Mouse (Mus musculus) midbrain, embryonic 12.5 days (tissue): ENCODE results near the gene Pitpnm2. TPM values are rescaled to one million over a fixed set of nuclear protein-coding genes. Genes with fewer than 3 reads are reported as not detected.

ENCODE experiments used
- ATAC-seq: fragments of 200-750 bp; cut with Nextera tagmentation; 2 replicates; pipeline ENCODE4 v1.8.0; 2017; ENCODE audit warnings: low read depth, moderate TSS enrichment, moderate library complexity; ENCODE audit not compliant: low FRiP score
- H3K27ac ChIP-seq: fragments of 300-500 bp; sonication (generic); replicated peaks from 2 replicates; pipeline ENCODE4 v1.5.1; 2016; ENCODE audit warnings: mild to moderate bottlenecking
- H3K27me3 ChIP-seq: fragments of 300-500 bp; sonication (generic); 2 replicates; pipeline ENCODE4 v1.6.1; 2016; ENCODE audit warnings: mild to moderate bottlenecking
- H3K36me3 ChIP-seq: fragments of 300-500 bp; sonication (generic); 2 replicates; pipeline ENCODE4 v1.6.1; 2016
- H3K4me1 ChIP-seq: fragments of 300-500 bp; sonication (generic); 2 replicates; pipeline ENCODE4 v1.6.1; 2016
- H3K4me2 ChIP-seq: fragments of 300-500 bp; sonication (generic); replicated peaks from 2 replicates; pipeline ENCODE4 v1.6.1; 2016; ENCODE audit warnings: mild to moderate bottlenecking, moderate library complexity
- H3K4me3 ChIP-seq: fragments of 300-500 bp; sonication (generic); 2 replicates; pipeline ENCODE4 v1.5.1; 2016; ENCODE audit warnings: mild to moderate bottlenecking
- H3K9ac ChIP-seq: fragments of 300-500 bp; sonication (generic); replicated peaks from 2 replicates; pipeline ENCODE4 v1.6.1; 2016; ENCODE audit warnings: mild to moderate bottlenecking, moderate library complexity
- H3K9me3 ChIP-seq: fragments of 300-500 bp; sonication (generic); 2 replicates; pipeline ENCODE4 v1.6.1; 2016; ENCODE audit warnings: mild to moderate bottlenecking
- WGBS: fragments of 180-500 bp; shearing (Covaris S2); methylation state at CpG from one replicate; pipeline ENCODE4 v1.1.7; 2016; 5-methylcytosine and 5-hydroxymethylcytosine counted together
- polyA plus RNA-seq: library from polyadenylated mRNA; unstranded; fragments of >200 nt; fragmentation: Nextera tagmentation; extraction: Ambion mirVana; gene quantifications from 2 replicates; pipeline ENCODE4 v1.2.1, GENCODE M21; 2016

Gene Pitpnm2
- polyA plus RNA-seq, 1 experiment from 2014 or later = 7.2 TPM

DNA sequence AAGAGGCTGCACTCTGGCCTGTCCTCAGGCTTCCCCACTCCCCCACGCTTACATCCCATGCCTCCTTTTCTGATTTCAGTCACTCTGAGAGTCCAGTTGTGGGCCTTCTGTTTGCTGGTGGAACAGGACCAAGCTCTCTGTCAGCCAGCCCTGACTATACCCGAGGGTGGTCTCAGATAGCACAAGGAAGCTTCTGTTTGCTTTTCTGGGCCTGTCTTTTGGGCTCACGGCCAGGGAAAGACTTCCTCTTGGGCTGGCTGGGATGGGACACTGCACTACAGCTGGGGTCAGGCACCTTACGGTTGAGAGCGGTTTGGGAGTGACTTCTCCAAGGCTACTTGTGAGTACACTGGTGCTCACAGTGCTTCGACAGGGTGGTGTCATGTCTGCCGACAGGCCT is 111.5 kb downstream of the Pitpnm2 start:
- H3K27ac ChIP-seq = no peak overlapping the region
- no peak overlapping the region for H3K4me2 ChIP-seq
- 87% methylated on average over 7 of the region's 7 CpGs for WGBS
- no peak for ATAC-seq
- 0 out of 2 replicates have a peak, but pooled peaks cover 4% of the 10 kb centered on the region for H3K9me3 ChIP-seq
- no peak overlapping the region for H3K4me3 ChIP-seq
- H3K36me3 ChIP-seq = peaks cover 27% of the 10 kb centered on the region
- H3K27me3 ChIP-seq = no peaks in the 10 kb centered on the region
- H3K9ac ChIP-seq = no peak overlapping the region
- no peaks in the 10 kb centered on the region for H3K4me1 ChIP-seq

DNA sequence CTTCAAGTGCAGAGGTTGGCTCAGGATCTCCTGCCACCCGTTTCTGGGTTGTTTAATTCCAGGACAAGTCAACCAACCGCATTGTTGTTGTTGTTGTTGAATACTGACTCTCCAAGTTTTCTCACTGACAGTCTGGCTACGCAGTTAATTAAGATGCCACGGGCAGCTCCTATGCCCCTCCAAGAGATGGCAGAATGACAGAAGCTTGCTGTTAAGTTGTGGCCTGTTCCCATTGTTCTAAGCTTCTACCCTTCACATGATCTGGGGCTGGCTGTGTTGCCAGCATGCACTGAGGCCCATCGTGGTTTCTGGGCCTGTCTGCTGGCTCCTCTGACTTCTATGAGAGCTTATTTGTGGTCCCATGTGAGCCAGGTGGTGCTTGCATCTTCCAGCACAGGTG is 115.3 kb downstream of the Pitpnm2 start:
- H3K4me2 ChIP-seq = no peak overlapping the region
- no peak for ATAC-seq
- no peak overlapping the region for H3K9ac ChIP-seq
- H3K4me1 ChIP-seq = no peaks in the 10 kb centered on the region
- H3K36me3 ChIP-seq = peaks cover 29% of the 10 kb centered on the region
- H3K9me3 ChIP-seq = no peaks in the 10 kb centered on the region
- no peak overlapping the region for H3K27ac ChIP-seq
- H3K4me3 ChIP-seq = no peak overlapping the region
- whole genome bisulfite sequencing = 87% methylated on average over 5 of the region's 5 CpGs
- H3K27me3 ChIP-seq = no peaks in the 10 kb centered on the region

DNA sequence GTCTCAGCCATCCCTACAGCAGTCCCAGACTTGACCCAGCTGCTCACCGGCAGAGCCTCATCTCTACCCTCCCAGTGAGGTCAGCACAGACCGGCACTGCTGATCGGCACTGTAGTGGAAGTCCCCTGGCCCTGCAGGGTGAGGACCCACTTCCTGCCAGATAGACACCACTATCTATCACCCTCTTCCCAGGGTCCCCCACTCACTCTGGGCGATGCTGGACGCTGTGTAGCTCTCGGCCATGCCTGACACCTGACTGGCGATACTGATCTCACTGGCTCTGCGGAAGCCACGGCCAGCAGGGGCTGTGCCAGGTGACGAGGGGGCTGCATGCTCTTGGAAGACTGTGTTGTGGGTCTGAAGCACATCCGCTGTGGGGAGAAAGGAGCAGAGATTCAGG is 124.5 kb downstream of the Pitpnm2 start:
- no peak overlapping the region for H3K9ac ChIP-seq
- H3K36me3 ChIP-seq = peaks cover 84% of the 10 kb centered on the region
- H3K4me1 ChIP-seq = no peaks in the 10 kb centered on the region
- H3K9me3 ChIP-seq = no peaks in the 10 kb centered on the region
- no peak overlapping the region for H3K4me3 ChIP-seq
- 91% methylated on average over 11 of the region's 11 CpGs for WGBS
- no peaks in the 10 kb centered on the region for H3K27me3 ChIP-seq
- ATAC-seq = no peak
- no peak overlapping the region for H3K27ac ChIP-seq
- no peak overlapping the region for H3K4me2 ChIP-seq

DNA sequence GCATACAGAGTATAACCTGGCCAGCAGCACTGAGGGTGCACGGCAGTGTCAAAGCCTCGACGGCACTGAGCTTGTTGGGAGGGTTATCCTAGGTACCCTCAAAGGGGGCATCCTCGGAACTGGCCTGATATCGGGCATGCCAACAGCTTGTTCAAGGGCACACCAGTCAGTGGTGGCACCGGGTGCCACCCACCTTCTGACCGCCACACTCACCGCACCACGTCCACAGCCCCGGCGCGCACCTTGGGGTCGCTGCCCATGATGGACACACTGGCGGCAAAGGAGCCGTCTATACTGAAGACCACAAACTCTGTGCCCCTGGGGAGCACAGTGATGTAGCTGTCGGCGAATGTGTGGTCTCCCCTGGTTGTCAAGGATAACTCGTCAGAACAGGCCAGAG is 127.2 kb downstream of the Pitpnm2 start:
- ATAC-seq = no peak
- no peaks in the 10 kb centered on the region for H3K9me3 ChIP-seq
- 91% methylated on average over 18 of the region's 18 CpGs for WGBS
- H3K4me2 ChIP-seq = no peak overlapping the region
- H3K4me3 ChIP-seq = no peak overlapping the region
- H3K4me1 ChIP-seq = peaks cover 1% of the 10 kb centered on the region
- H3K27ac ChIP-seq = no peak overlapping the region
- no peaks in the 10 kb centered on the region for H3K27me3 ChIP-seq
- peaks cover 88% of the 10 kb centered on the region for H3K36me3 ChIP-seq
- H3K9ac ChIP-seq = no peak overlapping the region

DNA sequence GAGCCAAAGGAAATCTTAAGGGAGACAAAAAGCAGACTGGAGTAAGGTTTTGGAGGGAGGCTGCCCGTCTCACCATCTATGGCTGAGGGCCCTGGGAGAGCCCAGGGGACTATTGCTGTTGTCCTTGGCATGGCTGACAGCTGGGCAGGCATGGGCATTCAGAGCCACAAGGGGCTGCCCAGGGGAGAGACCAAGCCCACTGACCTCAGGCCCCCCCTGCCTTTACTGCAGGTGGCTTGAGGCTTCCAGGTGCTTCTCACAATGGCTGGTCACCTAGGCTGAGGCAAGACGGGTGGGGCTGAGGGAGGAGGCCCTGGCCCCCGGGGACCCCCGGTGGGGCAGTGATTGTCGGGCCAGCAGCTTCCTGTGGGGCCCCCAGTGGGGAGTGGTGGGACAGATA is 130.4 kb downstream of the Pitpnm2 start:
- Histone ChIP-seq H3K9ac (no peak overlapping the region), H3K36me3 (peaks cover 76% of the 10 kb centered on the region), H3K4me3 (no peak overlapping the region), H3K4me2 (no peak overlapping the region), H3K4me1 (peaks cover 15% of the 10 kb centered on the region), H3K9me3 (no peaks in the 10 kb centered on the region), H3K27ac (no peak overlapping the region), H3K27me3 (no peaks in the 10 kb centered on the region)
- WGBS = 85% methylated on average over 5 of the region's 5 CpGs
- no peak for ATAC-seq

DNA sequence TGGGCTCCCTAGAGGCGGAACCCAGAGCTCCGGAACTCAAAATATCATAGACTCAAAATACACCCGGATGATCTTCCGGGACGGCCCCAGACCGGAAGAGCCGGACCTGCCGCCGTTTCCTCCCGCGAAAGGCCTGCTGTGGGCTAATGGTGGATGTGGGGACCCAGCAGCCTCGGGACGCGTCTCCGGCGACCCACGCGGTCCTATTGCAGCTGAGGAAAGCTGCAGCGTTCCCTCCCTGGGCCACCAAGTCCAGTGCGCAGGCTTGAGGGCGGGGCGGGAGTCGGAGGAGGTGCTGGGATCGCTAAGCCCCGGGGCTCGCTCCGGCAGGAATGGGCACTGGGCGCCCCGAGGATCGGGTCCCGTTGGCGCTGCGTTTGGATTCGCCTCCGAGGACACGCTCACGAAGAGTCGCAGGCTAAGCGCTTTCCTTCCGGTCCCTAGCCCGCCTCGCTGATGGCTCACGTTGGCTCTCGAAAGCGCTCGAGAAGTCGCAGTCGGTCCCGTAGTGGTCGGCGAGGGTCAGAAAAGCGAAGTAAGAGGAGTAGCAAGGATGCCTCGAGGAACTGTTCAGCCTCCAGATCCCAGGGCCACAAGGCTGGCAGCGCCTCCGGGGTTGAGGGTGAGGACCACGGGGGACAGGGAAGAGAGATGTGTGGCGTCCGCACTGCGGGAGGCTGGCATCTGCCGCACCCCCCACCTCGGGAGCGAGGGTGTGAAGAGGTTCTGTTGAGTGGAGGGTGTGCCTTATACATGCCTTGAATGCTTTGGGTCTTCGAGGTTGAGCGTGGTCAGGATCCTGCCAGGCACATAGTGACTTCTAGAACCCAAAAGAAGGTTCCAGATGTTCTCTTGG is 133.3 kb downstream of the Pitpnm2 start, which contains the start of gene Arl6ip4:
TSS of gene Arl6ip4 (plus strand) at position 100 of the 856 bp plus-strand sequence.
- H3K4me3 ChIP-seq = peak within 1 kb of the TSS; percentile 94
- peak; percentile 10; the same call in 1 of the 2 replicates for ATAC-seq
- H3K9ac ChIP-seq = peak within 1 kb of the TSS; percentile 96
- H3K4me1 ChIP-seq = peaks cover 29% of the 10 kb centered on the region
- H3K27me3 ChIP-seq = no peaks in the 10 kb centered on the region
- H3K36me3 ChIP-seq = peaks cover 50% of the 10 kb centered on the region
- 2% methylated on average over 63 of the region's 64 CpGs for WGBS
- peak within 1 kb of the TSS; percentile 78 for H3K27ac ChIP-seq
- no peaks in the 10 kb centered on the region for H3K9me3 ChIP-seq
- H3K4me2 ChIP-seq = peak within 1 kb of the TSS; percentile 99

DNA sequence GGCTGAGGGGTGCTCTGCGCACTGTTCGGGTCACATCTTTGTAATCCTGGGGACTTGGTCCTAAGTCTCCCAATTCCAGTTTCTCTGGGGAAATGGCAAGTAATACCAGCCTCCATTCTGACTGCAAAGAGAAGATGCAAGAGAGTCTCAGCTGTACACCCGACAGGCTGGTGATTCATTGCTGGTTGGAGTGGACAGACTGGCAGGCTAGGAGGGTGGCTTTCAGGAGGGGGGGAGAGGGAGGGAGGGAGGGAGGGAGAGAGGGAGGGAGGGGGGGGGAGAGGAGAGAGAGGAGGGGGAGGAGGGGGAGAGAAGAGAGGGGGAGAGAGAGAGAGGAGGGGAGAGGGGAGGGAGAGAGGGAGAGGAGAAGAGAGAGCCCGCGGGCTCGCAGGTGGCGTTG is 134.0 kb downstream of the Pitpnm2 start:
- Histone ChIP-seq H3K9ac (peak overlapping the region; percentile 96), H3K27ac (peak overlapping the region; percentile 78), H3K4me3 (peak overlapping the region; percentile 94), H3K27me3 (no peaks in the 10 kb centered on the region), H3K36me3 (peaks cover 44% of the 10 kb centered on the region), H3K4me2 (peak overlapping the region; percentile 99), H3K9me3 (no peaks in the 10 kb centered on the region), H3K4me1 (peaks cover 32% of the 10 kb centered on the region)
- 20% methylated on average over 7 of the region's 7 CpGs for WGBS
- no peak for ATAC-seq

DNA sequence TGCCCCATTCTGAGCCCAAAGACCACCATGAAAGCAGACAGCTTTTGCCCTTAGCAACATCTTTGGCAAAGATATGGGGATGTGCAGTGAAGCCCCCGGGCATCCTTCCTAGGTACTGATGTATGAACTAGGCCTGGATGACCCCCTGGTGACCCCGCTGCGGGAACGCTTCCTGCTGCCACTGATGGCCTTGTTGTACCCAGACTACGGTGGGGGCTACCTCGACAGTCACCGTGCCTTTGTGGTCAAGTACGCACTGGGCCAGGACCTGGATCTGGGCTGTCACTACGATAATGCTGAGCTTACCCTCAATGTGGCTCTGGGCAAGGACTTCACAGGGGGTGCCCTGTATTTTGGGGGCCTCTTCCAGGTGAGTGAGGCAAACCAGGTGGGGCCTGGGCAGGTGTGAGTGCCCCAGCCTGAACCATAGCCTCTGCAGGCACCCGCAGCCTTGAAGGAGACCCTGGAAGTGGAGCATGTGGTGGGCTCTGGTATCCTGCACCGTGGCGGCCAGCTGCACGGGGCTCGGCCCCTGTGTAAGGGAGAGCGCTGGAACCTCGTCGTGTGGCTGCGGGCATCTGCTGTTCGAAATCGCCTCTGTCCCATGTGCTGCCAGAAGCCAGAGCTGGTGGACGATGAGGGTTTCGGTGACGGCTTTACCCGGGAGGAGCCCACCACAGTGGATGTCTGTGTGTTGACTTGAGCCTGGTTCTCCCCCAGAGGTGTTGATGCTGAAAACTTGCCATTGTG is 135.1 kb downstream of the Pitpnm2 start:
- no peak overlapping the region for H3K9ac ChIP-seq
- no peak overlapping the region for H3K4me2 ChIP-seq
- H3K27me3 ChIP-seq = no peaks in the 10 kb centered on the region
- H3K36me3 ChIP-seq = peaks cover 33% of the 10 kb centered on the region
- H3K4me3 ChIP-seq = no peak overlapping the region
- H3K9me3 ChIP-seq = no peaks in the 10 kb centered on the region
- 93% methylated on average over 24 of the region's 24 CpGs for WGBS
- H3K27ac ChIP-seq = no peak overlapping the region
- H3K4me1 ChIP-seq = peaks cover 32% of the 10 kb centered on the region
- no peak for ATAC-seq

DNA sequence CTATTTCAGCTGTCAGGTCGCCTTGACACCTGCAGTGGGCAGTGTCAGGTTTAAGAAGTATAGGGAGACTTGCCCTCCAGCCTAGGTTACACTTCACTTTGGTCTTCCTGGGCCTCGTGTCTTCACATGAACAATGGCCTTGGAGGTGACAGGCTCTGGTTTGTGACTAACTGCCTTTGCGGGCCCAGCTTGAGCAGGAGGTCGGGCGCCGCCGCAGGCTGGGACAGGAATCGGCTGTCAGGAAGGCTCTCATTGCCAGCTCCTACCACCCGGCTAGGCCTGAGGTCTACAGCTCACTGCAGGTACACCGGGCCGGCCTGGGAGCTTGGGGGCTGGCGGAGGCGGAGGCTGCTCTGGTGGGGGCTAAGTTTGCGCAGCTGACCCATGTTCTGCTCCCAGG is 136.5 kb downstream of the Pitpnm2 start:
- Histone ChIP-seq H3K36me3 (peaks cover 19% of the 10 kb centered on the region), H3K9ac (peak overlapping the region; percentile 73), H3K27me3 (no peaks in the 10 kb centered on the region), H3K4me1 (peaks cover 32% of the 10 kb centered on the region), H3K4me3 (peak overlapping the region; percentile 92), H3K4me2 (peak overlapping the region; percentile 93), H3K27ac (no peak overlapping the region), H3K9me3 (no peaks in the 10 kb centered on the region)
- 18% methylated on average over 14 of the region's 14 CpGs for WGBS
- no peak for ATAC-seq

DNA sequence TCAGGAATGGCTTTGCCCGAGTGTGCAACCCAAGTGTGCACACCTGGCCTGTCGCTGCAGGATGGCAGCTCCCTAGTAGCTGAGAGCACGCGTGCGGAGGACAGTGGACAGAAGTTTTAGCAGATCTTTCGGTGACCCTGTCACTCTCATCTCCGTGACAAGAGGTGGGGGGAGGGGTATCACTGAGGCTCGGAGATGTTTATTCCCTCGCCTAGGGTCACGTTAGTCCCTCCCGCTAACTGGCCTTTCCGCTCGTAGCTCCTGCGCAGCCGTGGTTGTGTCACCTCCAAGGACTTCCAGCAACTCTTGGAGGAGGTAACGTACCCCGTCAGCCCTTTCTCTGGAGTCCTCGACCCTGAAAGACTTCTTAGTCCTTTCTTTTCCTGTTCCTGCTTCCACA is 137.0 kb downstream of the Pitpnm2 start:
- H3K27me3 ChIP-seq = no peaks in the 10 kb centered on the region
- H3K27ac ChIP-seq = peak overlapping the region; percentile 85
- WGBS = under 1% methylated on average over 18 of the region's 18 CpGs
- H3K9me3 ChIP-seq = no peaks in the 10 kb centered on the region
- peaks cover 32% of the 10 kb centered on the region for H3K4me1 ChIP-seq
- peak overlapping the region; percentile 93 for H3K4me2 ChIP-seq
- H3K9ac ChIP-seq = peak overlapping the region; percentile 73
- H3K4me3 ChIP-seq = peak overlapping the region; percentile 92
- no peak; the same call in 1 of the 2 replicates for ATAC-seq
- peaks cover 14% of the 10 kb centered on the region; the same call in 1 of the 2 replicates for H3K36me3 ChIP-seq

DNA sequence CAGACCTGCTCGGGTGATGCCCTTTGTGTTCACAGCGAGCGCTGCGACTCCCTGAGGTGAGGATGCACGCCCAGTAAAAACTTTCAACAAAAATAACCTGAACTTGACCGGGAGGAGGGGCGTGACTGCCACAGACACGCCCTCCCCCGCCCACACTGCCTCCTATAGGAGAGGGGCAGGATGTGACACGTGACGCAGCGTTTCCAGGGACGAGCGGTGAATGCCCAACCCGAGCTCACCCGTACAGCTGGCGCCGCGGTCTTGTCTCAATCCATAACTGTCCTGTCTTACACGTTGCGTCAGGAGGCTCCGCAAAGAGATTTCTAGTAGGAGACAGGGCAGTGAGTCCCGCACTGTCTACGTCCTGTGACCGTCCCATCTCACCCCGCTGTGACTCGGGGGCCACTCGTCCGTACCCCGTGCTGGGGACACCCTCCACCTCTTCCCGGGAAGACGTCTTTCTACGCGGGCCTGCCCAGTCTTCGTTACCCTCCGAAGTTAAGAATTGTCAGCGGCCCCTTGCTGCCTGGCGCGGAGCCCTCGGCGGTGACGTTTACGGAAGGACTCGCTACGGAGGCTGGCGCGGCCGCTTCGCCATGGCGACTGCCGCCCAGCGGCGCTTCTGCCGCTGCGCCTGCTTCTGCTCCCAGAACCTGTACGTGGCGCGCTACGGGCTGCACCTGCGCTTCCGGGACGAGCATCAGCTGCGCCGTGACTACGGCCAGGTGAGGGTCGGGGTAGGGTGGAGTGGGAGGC is 137.6 kb downstream of the Pitpnm2 start, which contains the start of gene Ogfod2:
TSS of gene Ogfod2 (plus strand) at position 556 of the 756 bp plus-strand sequence.
- peak within 1 kb of the TSS; percentile 85 for H3K27ac ChIP-seq

More for the DNA sequence above, 137.6 kb downstream of the Pitpnm2 start, which contains the start of gene Ogfod2:
- H3K36me3 ChIP-seq = 0 out of 2 replicates have a peak, but pooled peaks cover 7% of the 10 kb centered on the region
- 2% methylated on average over 66 of the region's 66 CpGs for WGBS
- H3K9me3 ChIP-seq = no peaks in the 10 kb centered on the region
- peak; percentile 95 for ATAC-seq
- peak within 1 kb of the TSS; percentile 92 for H3K4me3 ChIP-seq
- peak within 1 kb of the TSS; percentile 73 for H3K9ac ChIP-seq
- no peaks in the 10 kb centered on the region for H3K27me3 ChIP-seq
- peak within 1 kb of the TSS; percentile 93 for H3K4me2 ChIP-seq
- peaks cover 26% of the 10 kb centered on the region for H3K4me1 ChIP-seq
